Mouse (Mus musculus) brown adipose tissue, adult 24 weeks (tissue): ENCODE data around the gene Nek10. TPM values are rescaled to one million over a fixed set of nuclear protein-coding genes. Genes with fewer than 3 reads are reported as not detected.

Source experiments
- H3K27ac ChIP-seq: fragments of 200-500 bp; replicated peaks from 2 replicates; pipeline ENCODE4 v1.5.1; 2012; ENCODE audit warnings: low read depth, mild to moderate bottlenecking, low read length
- H3K4me1 ChIP-seq: fragments of 200-500 bp; 2 replicates; pipeline ENCODE4 v1.6.1; 2012; ENCODE audit warnings: low read length, mixed read lengths; ENCODE audit not compliant: control insufficient read depth, insufficient read depth, insufficient read length
- H3K4me3 ChIP-seq: fragments of 200-500 bp; 2 replicates; pipeline ENCODE4 v1.5.1; 2012; ENCODE audit warnings: low read depth, mild to moderate bottlenecking, low read length, moderate library complexity; ENCODE audit not compliant: insufficient read depth
- polyA plus RNA-seq: library from polyadenylated mRNA; stranded (reverse); fragments of >200 nt; gene quantifications from 2 replicates; pipeline ENCODE4 v1.2.4, GENCODE M21; 2012; ENCODE audit not compliant: missing spikeins, insufficient read depth, insufficient read length

Gene Nek10
- polyA plus RNA-seq, 1 experiment: not detected

GRCm38 (mm10) chr14:14842734-14843530, 39.7 kb downstream of the Nek10 start:
- peaks cover 2% of the 10 kb centered on the region; the same call in 1 of the 2 replicates for H3K4me1 ChIP-seq
- no peak overlapping the region for H3K27ac ChIP-seq
- H3K4me3 ChIP-seq: no peak overlapping the region

- no peak overlapping the region for H3K4me3 ChIP-seq
- no peak overlapping the region for H3K27ac ChIP-seq
- H3K4me1 ChIP-seq: no peaks in the 10 kb centered on the region
These were observed 49.6 kb downstream of the Nek10 start for GRCm38 (mm10) chr14:14852838-14853237.

GRCm38 (mm10) chr14:14860331-14860730, 57.1 kb downstream of the Nek10 start:
- H3K4me3 ChIP-seq: no peak overlapping the region
- H3K27ac ChIP-seq: no peak overlapping the region

GRCm38 (mm10) chr14:14863690-14864356, 60.6 kb downstream of the Nek10 start:
- Histone ChIP-seq H3K4me1 (no peaks in the 10 kb centered on the region), H3K27ac (no peak overlapping the region), H3K4me3 (no peak overlapping the region)

More at GRCm38 (mm10) chr14:14860331-14860730, 57.1 kb downstream of the Nek10 start:
- no peaks in the 10 kb centered on the region for H3K4me1 ChIP-seq

DNA sequence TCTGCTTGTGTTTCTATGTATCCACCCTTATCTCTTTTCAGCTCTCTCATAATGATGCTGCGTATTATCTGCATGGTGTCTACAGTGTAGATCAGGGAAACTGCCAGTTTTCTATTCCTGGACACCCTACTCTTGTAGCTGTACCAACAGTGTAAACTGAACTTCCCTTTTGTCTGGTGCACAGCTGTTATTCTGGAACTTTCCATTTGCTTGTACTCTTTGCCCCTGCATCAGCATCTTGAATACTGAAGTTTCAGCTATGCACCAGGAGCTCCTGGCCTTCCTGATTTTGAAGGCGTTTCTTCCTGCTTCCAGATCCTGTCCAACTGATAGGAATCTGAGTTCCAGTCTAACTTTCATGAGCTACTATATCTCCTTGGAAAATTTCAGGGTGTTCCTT, 66.0 kb downstream of the Nek10 start:
- Histone ChIP-seq H3K27ac (no peak overlapping the region), H3K4me3 (no peak overlapping the region), H3K4me1 (peaks cover 5% of the 10 kb centered on the region; the same call in 1 of the 2 replicates)

GRCm38 (mm10) chr14:14870059-14870458, 66.8 kb downstream of the Nek10 start:
- H3K27ac ChIP-seq: peak overlapping the region; percentile 13
- peaks cover 5% of the 10 kb centered on the region; the same call in 1 of the 2 replicates for H3K4me1 ChIP-seq
- H3K4me3 ChIP-seq: no peak overlapping the region

DNA sequence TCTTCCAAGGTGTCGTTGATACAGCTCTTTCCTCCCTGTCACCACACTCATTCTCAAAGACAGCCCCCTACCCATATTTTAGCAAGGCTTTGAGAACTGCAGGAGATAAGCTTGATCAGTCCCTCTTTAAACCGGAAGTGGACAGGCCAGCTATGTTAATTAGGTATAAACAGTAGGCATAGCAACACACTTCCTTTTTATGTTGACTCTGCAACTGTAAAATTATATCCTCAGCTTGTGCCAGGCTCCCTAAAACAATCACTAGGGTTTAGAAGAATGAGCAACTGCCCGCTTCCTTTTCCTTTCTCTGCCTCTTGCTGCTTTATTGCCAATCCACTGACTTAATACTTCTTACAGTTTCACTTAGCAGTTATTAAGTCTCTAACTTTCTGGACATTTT, 67.2 kb downstream of the Nek10 start:
- H3K27ac ChIP-seq: peak overlapping the region; percentile 13

DNA sequence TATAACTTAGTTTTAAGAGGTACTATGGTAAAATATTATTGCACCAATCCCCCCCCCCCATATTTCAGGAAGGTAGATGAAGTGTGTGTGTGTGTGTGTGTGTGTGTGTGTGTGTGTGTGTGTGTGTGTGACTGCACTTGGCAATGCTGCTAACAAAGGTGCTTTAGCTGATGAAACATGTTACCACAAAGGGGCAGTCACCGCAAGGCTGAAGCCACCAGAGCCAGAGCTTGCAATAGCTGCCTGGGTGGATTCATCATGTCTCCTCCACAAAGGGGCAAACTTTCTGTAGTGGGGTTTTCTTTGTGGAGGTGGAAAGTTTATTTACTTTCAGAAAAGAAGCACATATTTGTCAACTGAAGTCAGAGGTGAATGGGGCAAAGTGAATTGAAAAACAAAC, 67.9 kb downstream of the Nek10 start:
- H3K4me1 ChIP-seq: peaks cover 5% of the 10 kb centered on the region; the same call in 1 of the 2 replicates
- no peak overlapping the region for H3K4me3 ChIP-seq
- no peak overlapping the region for H3K27ac ChIP-seq

More for the DNA sequence above, 67.2 kb downstream of the Nek10 start:
- Histone ChIP-seq H3K4me1 (peaks cover 5% of the 10 kb centered on the region; the same call in 1 of the 2 replicates), H3K4me3 (no peak overlapping the region)

GRCm38 (mm10) chr14:14871700-14872099, 68.5 kb downstream of the Nek10 start:
- H3K27ac ChIP-seq: no peak overlapping the region
- H3K4me1 ChIP-seq: peaks cover 5% of the 10 kb centered on the region; the same call in 1 of the 2 replicates
- H3K4me3 ChIP-seq: no peak overlapping the region

- Histone ChIP-seq H3K4me3 (no peak overlapping the region), H3K27ac (no peak overlapping the region), H3K4me1 (no peaks in the 10 kb centered on the region)
These were observed 90.9 kb downstream of the Nek10 start for GRCm38 (mm10) chr14:14893932-14894652.

- H3K27ac ChIP-seq: no peak overlapping the region
- no peak overlapping the region for H3K4me3 ChIP-seq
- no peaks in the 10 kb centered on the region for H3K4me1 ChIP-seq
These were observed 91.6 kb downstream of the Nek10 start for GRCm38 (mm10) chr14:14894776-14895175.

DNA sequence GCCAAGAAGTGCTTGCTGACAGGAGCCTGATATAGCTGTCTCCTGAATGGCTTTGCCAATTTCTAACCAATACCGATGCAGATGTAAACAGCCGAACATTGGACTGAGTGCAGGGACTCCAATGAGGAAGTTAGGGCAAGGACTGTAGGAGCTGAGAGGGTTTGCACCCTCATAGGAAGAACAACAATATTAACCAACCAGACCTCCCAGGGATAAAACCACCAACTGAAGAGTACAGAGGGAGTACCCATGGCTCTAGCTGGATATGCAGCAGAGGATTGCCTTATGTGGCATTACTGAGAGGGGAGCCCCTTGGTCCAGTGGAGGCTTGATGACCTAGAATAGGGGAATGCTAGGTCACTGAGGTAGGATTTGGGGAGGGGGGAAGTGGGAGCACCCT, 92.1 kb downstream of the Nek10 start:
- H3K4me3 ChIP-seq: no peak overlapping the region
- no peaks in the 10 kb centered on the region for H3K4me1 ChIP-seq
- H3K27ac ChIP-seq: no peak overlapping the region

DNA sequence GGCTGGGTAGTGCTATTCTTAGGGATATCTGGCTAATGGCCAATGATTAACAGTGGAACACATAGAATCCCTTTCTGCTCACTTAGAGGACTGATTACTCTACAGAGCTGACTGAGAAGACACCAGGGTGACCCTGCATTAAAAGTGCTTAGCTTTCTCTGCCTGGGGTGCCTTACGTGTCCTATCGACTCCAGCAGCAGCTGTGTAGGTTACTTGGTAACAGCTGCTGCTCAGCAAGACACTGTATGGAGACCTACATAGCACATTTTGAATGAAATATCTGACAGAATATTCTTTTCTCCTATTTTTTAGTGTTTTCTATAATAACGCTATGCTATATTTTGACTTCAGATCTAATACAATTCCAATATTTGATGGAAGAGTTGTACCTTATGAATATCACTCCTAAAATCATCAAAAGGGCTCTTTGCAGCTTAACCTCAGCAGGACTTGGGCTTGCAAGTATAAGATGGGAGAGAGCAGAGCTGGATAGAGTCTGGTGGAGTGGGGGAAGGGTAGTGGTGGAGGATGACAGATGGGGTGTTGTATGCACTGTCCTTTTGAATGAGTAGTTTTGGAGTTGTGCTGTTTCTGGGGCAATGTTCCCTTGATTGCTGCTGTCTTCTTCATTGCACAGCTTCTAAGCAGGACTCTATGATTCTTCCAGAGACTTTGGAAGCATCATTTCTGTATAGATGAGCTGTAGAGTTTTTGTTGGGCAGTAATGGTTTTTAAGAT, 93.4 kb downstream of the Nek10 start:
- H3K27ac ChIP-seq: no peak overlapping the region
- no peaks in the 10 kb centered on the region for H3K4me1 ChIP-seq
- H3K4me3 ChIP-seq: no peak overlapping the region

DNA sequence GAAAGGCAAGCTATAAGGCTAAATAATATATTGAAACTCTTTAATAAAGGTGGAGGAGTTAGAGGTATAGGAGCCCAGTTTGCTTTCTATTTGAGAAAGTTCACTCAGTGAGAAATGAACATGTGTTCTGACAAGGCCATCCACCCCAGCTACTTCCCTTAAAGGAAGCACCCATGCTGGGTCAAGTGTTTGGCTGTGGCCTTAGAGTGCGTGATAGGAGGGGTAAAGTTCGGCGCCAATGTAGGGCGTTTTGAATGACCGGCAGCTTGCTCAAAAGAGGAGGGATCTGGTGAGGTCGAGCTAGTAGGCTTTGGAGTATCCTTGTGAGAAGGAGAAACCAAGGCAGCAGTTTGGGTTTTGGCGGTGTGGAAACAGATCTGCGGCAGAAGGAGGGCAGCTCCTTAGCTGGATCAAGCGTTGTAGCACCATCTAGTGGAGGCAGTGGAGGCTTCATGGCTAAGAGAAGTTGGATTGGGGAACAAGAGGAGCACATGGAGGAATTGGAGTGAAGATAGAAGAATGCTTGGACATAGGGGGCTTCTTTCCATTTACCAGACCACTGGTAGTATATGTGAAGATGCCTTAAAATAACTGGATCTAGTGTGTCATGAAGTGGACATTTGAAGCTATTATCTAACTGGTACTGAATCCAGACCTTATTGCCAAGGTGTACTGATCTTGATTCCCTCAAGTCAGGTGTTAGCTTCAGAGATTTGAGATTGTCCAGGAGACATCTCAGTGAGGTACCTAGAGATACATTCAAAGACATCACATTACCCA, 101.7 kb downstream of the Nek10 start:
- peak overlapping the region; percentile 40; the same call in 1 of the 2 replicates for H3K4me3 ChIP-seq
- H3K4me1 ChIP-seq: no peaks in the 10 kb centered on the region
- no peak overlapping the region for H3K27ac ChIP-seq
